ENCODE assay signal across 26 mouse cellular contexts in genomic region chr6:50957328-50957900, GRCm38 (mm10).
DNase-seq lines count a peak whose midpoint lies in the region; ATAC-seq lines count a peak whose summit lies in the region.
"Had no signal": no experiment of that assay in that cellular context is flagged by ENCODE, and none has a peak within 500 bp of the region (broad histone marks: within the 10 kb centered on the region; RNA-seq: fewer than 3 reads in every experiment).

No protein-coding gene starts in this region.

- H3K27ac ChIP-seq in forebrain, embryonic 10.5 days: 0 out of 2 replicates have a peak overlapping the region, but pooled peaks have one; percentile 35
- H3K27ac ChIP-seq in forebrain, embryonic 16.5 days (ENCODE audit: low read length): no peak overlapping the region
- 0 out of 2 replicates have a peak overlapping the region, but pooled peaks have one; percentile 19 for H3K27ac ChIP-seq in kidney, embryonic 15.5 days
- peak overlapping the region; percentile 68 for H3K27ac ChIP-seq in limb, embryonic 10.5 days
- H3K27ac ChIP-seq: forebrain, embryonic 12.5 days; hindbrain, postnatal 0 days; intestine, embryonic 15.5 days; liver, embryonic 12.5 days; midbrain, embryonic 13.5 days; neural tube, embryonic 13.5 days had no signal

- no peak for ATAC-seq in forebrain, embryonic 16.5 days
- ATAC-seq in kidney, embryonic 15.5 days (replicated peaks; ENCODE audit: low FRiP score): no peak
- no peak for ATAC-seq in megakaryocyte-erythroid progenitor cell, adult 5-6 weeks (replicated peaks; ENCODE audit: low FRiP score, low TSS enrichment, poor library complexity, severe bottlenecking)
- ATAC-seq: hindbrain, postnatal 0 days; intestine, embryonic 15.5 days; liver, embryonic 12.5 days; liver, postnatal 0 days; midbrain, embryonic 13.5 days had no signal

- no peaks in the 10 kb centered on the region for H3K27me3 ChIP-seq in forebrain, embryonic 10.5 days (ENCODE audit: poor library complexity, severe bottlenecking)
- no peaks in the 10 kb centered on the region for H3K27me3 ChIP-seq in forebrain, embryonic 16.5 days (replicated peaks; ENCODE audit: control insufficient read depth, insufficient read depth, low read length)
- no peaks in the 10 kb centered on the region for H3K27me3 ChIP-seq in kidney, embryonic 15.5 days
- H3K27me3 ChIP-seq in limb, embryonic 10.5 days (ENCODE audit: low read depth, poor library complexity, severe bottlenecking): no peaks in the 10 kb centered on the region
- H3K27me3 ChIP-seq: CH12.LX; forebrain, embryonic 12.5 days; intestine, embryonic 15.5 days; liver, embryonic 12.5 days; neural tube, embryonic 13.5 days had no signal

- no peak overlapping the region for H3K9ac ChIP-seq in forebrain, embryonic 16.5 days (replicated peaks; ENCODE audit: low read depth, low read length)
- H3K9ac ChIP-seq in kidney, embryonic 15.5 days: no peak overlapping the region
- H3K9ac ChIP-seq: forebrain, embryonic 12.5 days; intestine, embryonic 15.5 days; liver, embryonic 12.5 days; liver, postnatal 0 days; midbrain, embryonic 13.5 days; neural tube, embryonic 13.5 days had no signal

- DNase-seq in forebrain, embryonic 10.5 days (ENCODE audit: extremely low spot score, low spot score): no peak
- DNase-seq in kidney, adult 18-20 months: no peak
- DNase-seq in limb, embryonic 10.5 days (ENCODE audit: low spot score): no peak
- no peak for DNase-seq in left cerebral cortex, adult 9 months (ENCODE audit: low spot score in 2 of 2)
- no peak for DNase-seq in cerebellum, adult 11 months
- DNase-seq: adrenal gland, adult 8-10 months; cerebellum, adult 8-10 months; cerebellum, postnatal 36 days; gastrocnemius, postnatal 25 days; heart, adult 18-20 months; heart, postnatal 14 days; kidney, adult 8-10 months; kidney, postnatal 10 days; liver, postnatal 0 days; lung, postnatal 36 days had no signal

- H3K4me3 ChIP-seq in forebrain, embryonic 10.5 days: no peak overlapping the region
- no peak overlapping the region for H3K4me3 ChIP-seq in forebrain, embryonic 16.5 days (replicated peaks; ENCODE audit: low read length)
- no peak overlapping the region for H3K4me3 ChIP-seq in kidney, embryonic 15.5 days (replicated peaks)
- H3K4me3 ChIP-seq in limb, embryonic 10.5 days: no peak overlapping the region
- H3K4me3 ChIP-seq: forebrain, embryonic 12.5 days; intestine, embryonic 15.5 days; liver, embryonic 12.5 days; megakaryocyte, embryonic 14.5 days; midbrain, embryonic 13.5 days; neural tube, embryonic 13.5 days had no signal

- 89% methylated on average over 4 of the region's 4 CpGs for WGBS in forebrain, embryonic 10.5 days
- WGBS in forebrain, embryonic 16.5 days: 94% methylated on average over 4 of the region's 4 CpGs
- WGBS in kidney, embryonic 15.5 days: 90% methylated on average over 4 of the region's 4 CpGs
- WGBS in limb, embryonic 10.5 days: 83% methylated on average over 4 of the region's 4 CpGs

- no peaks in the 10 kb centered on the region for H3K36me3 ChIP-seq in forebrain, embryonic 10.5 days (replicated peaks)
- H3K36me3 ChIP-seq in forebrain, embryonic 16.5 days (ENCODE audit: control insufficient read depth, insufficient read depth): no peaks in the 10 kb centered on the region
- no peaks in the 10 kb centered on the region for H3K36me3 ChIP-seq in kidney, embryonic 15.5 days
- no peaks in the 10 kb centered on the region for H3K36me3 ChIP-seq in limb, embryonic 10.5 days
- H3K36me3 ChIP-seq: forebrain, embryonic 12.5 days; intestine, embryonic 15.5 days; liver, embryonic 12.5 days; midbrain, embryonic 13.5 days; neural tube, embryonic 13.5 days had no signal

- H3K9me3 ChIP-seq in forebrain, embryonic 10.5 days: no peaks in the 10 kb centered on the region
- H3K9me3 ChIP-seq in forebrain, embryonic 16.5 days (ENCODE audit: control insufficient read depth, low read length): no peaks in the 10 kb centered on the region
- no peaks in the 10 kb centered on the region for H3K9me3 ChIP-seq in kidney, embryonic 15.5 days (replicated peaks)
- H3K9me3 ChIP-seq in limb, embryonic 10.5 days (replicated peaks): no peaks in the 10 kb centered on the region
- H3K9me3 ChIP-seq: forebrain, embryonic 12.5 days; intestine, embryonic 15.5 days; liver, embryonic 12.5 days; megakaryocyte, embryonic 14.5 days; midbrain, embryonic 13.5 days; neural tube, embryonic 13.5 days had no signal

- H3K4me2 ChIP-seq in forebrain, embryonic 16.5 days (ENCODE audit: low read length): no peak overlapping the region
- no peak overlapping the region for H3K4me2 ChIP-seq in kidney, embryonic 15.5 days
- H3K4me2 ChIP-seq: forebrain, embryonic 12.5 days; intestine, embryonic 15.5 days; liver, embryonic 12.5 days; midbrain, embryonic 13.5 days; neural tube, embryonic 13.5 days had no signal

- H3K4me1 ChIP-seq in forebrain, embryonic 10.5 days: peaks cover 25% of the 10 kb centered on the region
- 0 out of 2 replicates have a peak, but pooled peaks cover 3% of the 10 kb centered on the region for H3K4me1 ChIP-seq in forebrain, embryonic 16.5 days (replicated peaks; ENCODE audit: control insufficient read depth, insufficient read depth, low read length)
- H3K4me1 ChIP-seq in kidney, embryonic 15.5 days: peaks cover 13% of the 10 kb centered on the region
- peaks cover 63% of the 10 kb centered on the region for H3K4me1 ChIP-seq in limb, embryonic 10.5 days
- H3K4me1 ChIP-seq: forebrain, embryonic 12.5 days; intestine, embryonic 15.5 days; liver, embryonic 12.5 days; megakaryocyte, embryonic 14.5 days; neural tube, embryonic 13.5 days had no signal
